Mouse (Mus musculus) cerebellum, adult 2 months (tissue): Measurements from ENCODE around the gene Eif3g. TPM values are rescaled to one million over a fixed set of nuclear protein-coding genes. Genes with fewer than 3 reads are reported as not detected.

ENCODE experiments used
- DNase-seq, 2 experiments: peaks; one replicate each; pipeline ENCODE4 v3.0.0; 2021
- H3K27ac ChIP-seq: fragments of 200-500 bp; 2 replicates; pipeline ENCODE4 v1.5.1; 2012; ENCODE audit warnings: low read length, control low read depth, inconsistent platforms; ENCODE audit not compliant: insufficient read depth
- H3K27me3 ChIP-seq: fragments of 200-500 bp; 2 replicates; pipeline ENCODE4 v1.6.1; 2012; ENCODE audit warnings: inconsistent platforms, mild to moderate bottlenecking, low read length, moderate library complexity; ENCODE audit not compliant: control insufficient read depth, insufficient read depth
- H3K4me1 ChIP-seq: fragments of 200-500 bp; 2 replicates; pipeline ENCODE4 v1.6.1; 2011; ENCODE audit warnings: low read length; ENCODE audit not compliant: control insufficient read depth, insufficient read depth
- H3K4me3 ChIP-seq: fragments of 200-500 bp; replicated peaks from 2 replicates; pipeline ENCODE3; 2011; ENCODE audit warnings: mild to moderate bottlenecking, low read depth, low read length, control low read depth; ENCODE audit not compliant: insufficient read depth
- CTCF ChIP-seq: fragments of 200-500 bp; IDR thresholded peaks from 2 replicates; pipeline ENCODE4 v1.5.1; 2011; ENCODE audit warnings: low read depth, mild to moderate bottlenecking, control low read depth, low read length, moderate library complexity, borderline replicate concordance; ENCODE audit not compliant: insufficient read depth
- POLR2A ChIP-seq: fragments of 200-500 bp; IDR thresholded peaks from 2 replicates; pipeline ENCODE4 v1.6.1; 2011; ENCODE audit warnings: low read length, control low read depth, borderline replicate concordance; ENCODE audit not compliant: insufficient read depth
- WGBS: fragments of 180-500 bp; shearing (Covaris S2); methylation state at CpG from one replicate; pipeline ENCODE4 v1.1.7; 2018; 5-methylcytosine and 5-hydroxymethylcytosine counted together
- polyA plus RNA-seq: library from polyadenylated mRNA; depleted of rRNA; stranded (reverse); fragments of >200 nt; gene quantifications from 2 replicates; pipeline ENCODE4 v1.2.3, GENCODE M21; 2012; rRNA removed

Eif3g gene
- polyA plus RNA-seq, 1 experiment, result 129 TPM

- Histone ChIP-seq H3K4me3 (no peak overlapping the region), H3K27ac (no peak overlapping the region), H3K27me3 (no peaks in the 10 kb centered on the region), H3K4me1 (no peaks in the 10 kb centered on the region)
- DNase-seq, result no peak
- TF ChIP-seq CTCF (no peak), POLR2A (no peak)
- WGBS, result 57% methylated on average over 3 of the region's 3 CpGs
Observed at GRCm38 (mm10) chr9:20866879-20867278, 31.5 kb downstream of the Eif3g start.

- no peaks in the 10 kb centered on the region for H3K4me1 ChIP-seq
- 64% methylated on average over 4 of the region's 4 CpGs for WGBS
- TF ChIP-seq POLR2A (no peak), CTCF (no peak)
Observed at GRCm38 (mm10) chr9:20862225-20862624, 36.2 kb downstream of the Eif3g start.

GRCm38 (mm10) chr9:20861821-20862220, 36.6 kb downstream of the Eif3g start:
- WGBS, result 6% methylated on average over 4 of the region's 4 CpGs
- Histone ChIP-seq H3K4me1 (no peaks in the 10 kb centered on the region), H3K27me3 (no peaks in the 10 kb centered on the region; the same call in 1 of the 2 replicates), H3K27ac (no peak overlapping the region), H3K4me3 (no peak overlapping the region)
- 0 out of 2 replicates have a peak, but pooled peaks have one; percentile 20 for TF ChIP-seq CTCF
- no peak for TF ChIP-seq POLR2A
- peak in 1 of 2 experiments; percentile 15 for DNase-seq

More at GRCm38 (mm10) chr9:20862225-20862624, 36.2 kb downstream of the Eif3g start:
- Histone ChIP-seq H3K27ac (no peak overlapping the region), H3K27me3 (no peaks in the 10 kb centered on the region), H3K4me3 (no peak overlapping the region)
- no peak for DNase-seq

GRCm38 (mm10) chr9:20859926-20860325, 38.5 kb downstream of the Eif3g start:
- H3K4me1 ChIP-seq, result no peaks in the 10 kb centered on the region
- WGBS, result 40% methylated on average over 6 of the region's 6 CpGs

GRCm38 (mm10) chr9:20857131-20857530, 41.3 kb downstream of the Eif3g start:
- H3K4me1 ChIP-seq, result no peaks in the 10 kb centered on the region
- DNase-seq, result no peak
- no peak overlapping the region for H3K27ac ChIP-seq
- WGBS, result 17% methylated on average over 6 of the region's 6 CpGs
- TF ChIP-seq CTCF (no peak), POLR2A (no peak)
- H3K27me3 ChIP-seq, result no peaks in the 10 kb centered on the region; the same call in 1 of the 2 replicates
- H3K4me3 ChIP-seq, result no peak overlapping the region

More at GRCm38 (mm10) chr9:20859926-20860325, 38.5 kb downstream of the Eif3g start:
- no peak overlapping the region for H3K27ac ChIP-seq
- no peak overlapping the region for H3K4me3 ChIP-seq
- DNase-seq, result no peak
- H3K27me3 ChIP-seq, result no peaks in the 10 kb centered on the region; the same call in 1 of the 2 replicates
- TF ChIP-seq CTCF, result no peak
- TF ChIP-seq POLR2A, result no peak

GRCm38 (mm10) chr9:20850179-20850578, 48.2 kb downstream of the Eif3g start:
- DNase-seq, result no peak
- Histone ChIP-seq H3K4me3 (no peak overlapping the region), H3K27ac (no peak overlapping the region), H3K4me1 (no peaks in the 10 kb centered on the region), H3K27me3 (no peaks in the 10 kb centered on the region)
- WGBS, result 85% methylated on average over 2 of the region's 2 CpGs
- no peak for TF ChIP-seq CTCF
- no peak for TF ChIP-seq POLR2A

Other genes with a start within 250 kb of the Eif3g start
- gene Pin1, start 246.5 kb downstream of the Eif3g start, polyA plus RNA-seq, result 38.8 and 39.6 TPM in 2 replicates
- gene Olfm2, start 152.3 kb downstream of the Eif3g start, polyA plus RNA-seq, result 45.4 and 54.1 TPM in 2 replicates
- gene Col5a3, start 83.6 kb downstream of the Eif3g start, polyA plus RNA-seq, result 3.0 and 3.5 TPM in 2 replicates
- not detected in 2 replicates for gene Rdh8, start 80.1 kb downstream of the Eif3g start, polyA plus RNA-seq
- 169 and 171 TPM in 2 replicates for gene A230050P20Rik, start 30.0 kb downstream of the Eif3g start, polyA plus RNA-seq
- gene Angptl6, start 18.9 kb downstream of the Eif3g start, polyA plus RNA-seq, result 11.1 and 12.4 TPM in 2 replicates
- gene Ppan, start 10.4 kb downstream of the Eif3g start, polyA plus RNA-seq, result 45.3 and 50.2 TPM in 2 replicates
- gene Dnmt1, start 61.3 kb upstream of the Eif3g start, polyA plus RNA-seq, result 45.0 and 45.3 TPM in 2 replicates
- gene S1pr2, start 78.2 kb upstream of the Eif3g start, polyA plus RNA-seq, result 1.8 and 1.9 TPM in 2 replicates
- gene Mrpl4, start 104.1 kb upstream of the Eif3g start, polyA plus RNA-seq, result 135 and 139 TPM in 2 replicates
- 1.4 and 1.6 TPM in 2 replicates for gene Icam1, start 117.4 kb upstream of the Eif3g start, polyA plus RNA-seq
- 0.32 and 0.65 TPM in 2 replicates for gene Icam4, start 130.8 kb upstream of the Eif3g start, polyA plus RNA-seq
- gene Icam5, start 133.4 kb upstream of the Eif3g start, polyA plus RNA-seq, result 1.6 and 2.5 TPM in 2 replicates
- gene Zglp1, start 168.5 kb upstream of the Eif3g start, polyA plus RNA-seq, result 1.0 TPM in 1 of 2 replicates, not detected in the other
- gene Gm49373, start 174.5 kb upstream of the Eif3g start, polyA plus RNA-seq, result 1.8 and 2.2 TPM in 2 replicates
- 78.0 and 83.9 TPM in 2 replicates for gene Fdx1l, start 175.0 kb upstream of the Eif3g start, polyA plus RNA-seq
- gene Gm38431, start 193.4 kb upstream of the Eif3g start, polyA plus RNA-seq, result 2.6 and 4.1 TPM in 2 replicates
- gene Raver1, start 193.4 kb upstream of the Eif3g start, polyA plus RNA-seq, result 29.9 and 31.4 TPM in 2 replicates
- 17.2 and 17.9 TPM in 2 replicates for gene Tyk2, start 232.6 kb upstream of the Eif3g start, polyA plus RNA-seq